Mouse (Mus musculus): ENCODE measurements around the gene Siglecf. TPM values are rescaled to one million over a fixed set of nuclear protein-coding genes. Genes with fewer than 3 reads are reported as not detected.

The Siglecf gene
- total RNA-seq, 2 experiments from 2014 or later, result not detected

- no peak for DNase-seq
These were observed 27.1 kb downstream of the Siglecf start for GRCm38 (mm10) chr7:43378226-43378625.

- no peak for DNase-seq
These were observed 41.4 kb downstream of the Siglecf start for GRCm38 (mm10) chr7:43392349-43393121.

GRCm38 (mm10) chr7:43399501-43399900 is 48.4 kb downstream of the Siglecf start:
- DNase-seq, result no peak

- DNase-seq, result no peak
These were observed 51.6 kb downstream of the Siglecf start for GRCm38 (mm10) chr7:43402718-43403117.

- DNase-seq, result no peak
These were observed 56.4 kb downstream of the Siglecf start for GRCm38 (mm10) chr7:43407573-43407972.

- DNase-seq, result no peak
These were observed 57.0 kb downstream of the Siglecf start, which contains the start of gene Siglecg for GRCm38 (mm10) chr7:43408131-43408553. Siglecg (plus strand) TSS chr7:43408204.

GRCm38 (mm10) chr7:43409084-43409483 is 57.9 kb downstream of the Siglecf start:
- DNase-seq, result no peak

Other genes starting within 250 kb of the Siglecf start
- not detected for gene Zfp936, start 237.1 kb upstream of the Siglecf start, total RNA-seq (2021)
- 1 to 10 TPM; 9.1 to 9.3 TPM for gene Zfp715, start 38.0 kb upstream of the Siglecf start, total RNA-seq (2021)
- under 1 TPM in 1 of 2 experiments, not detected in 1; 0.10 TPM for gene Siglecg, start 56.9 kb downstream of the Siglecf start, total RNA-seq (2021)
- gene Lim2, start 76.3 kb downstream of the Siglecf start, total RNA-seq (2021), result not detected
- gene Nkg7, start 85.7 kb downstream of the Siglecf start, total RNA-seq (2021), result not detected
- not detected for gene Cldnd2, start 89.4 kb downstream of the Siglecf start, total RNA-seq (2021)
- 100 to 1,000 TPM; 310 to 323 TPM for gene Etfb, start 92.7 kb downstream of the Siglecf start, total RNA-seq (2021)
- gene Gm45233, start 92.8 kb downstream of the Siglecf start, total RNA-seq (2021), result under 1 TPM; 0.46 to 0.62 TPM
- gene Vsig10l, start 111.8 kb downstream of the Siglecf start, total RNA-seq (2021), result 1 to 10 TPM in 1 of 2 experiments, under 1 TPM in 1; 0.79 to 1.2 TPM
- gene Iglon5, start 138.7 kb downstream of the Siglecf start, total RNA-seq (2021), result under 1 TPM; 0.31 to 0.32 TPM
- not detected for gene 4931406B18Rik, start 154.6 kb downstream of the Siglecf start, total RNA-seq (2021)
- under 1 TPM; 0.96 to 1.00 TPM for gene Cd33, start 193.1 kb downstream of the Siglecf start, total RNA-seq (2021)
- gene Zfp658, start 210.9 kb downstream of the Siglecf start, total RNA-seq (2021), result under 1 TPM; 0.38 to 0.61 TPM
- gene Zfp719, start 228.3 kb downstream of the Siglecf start, total RNA-seq (2021), result 1 to 10 TPM; 3.5 to 3.6 TPM

Measured in gastrocnemius, postnatal 25 days (tissue).